Mouse (Mus musculus) ES-CJ7 (cell line): ENCODE measurements around the gene Hecw2.

Experiments
- DNase-seq: peaks from one replicate; pipeline ENCODE4 v3.0.0; 2011; ENCODE audit warnings: low read depth, low spot score

Hecw2 gene

GRCm38 (mm10) chr1:54118342-54118973 lies 76.5 kb downstream of the Hecw2 start:
- DNase-seq, result no peak

GRCm38 (mm10) chr1:54110920-54111605 lies 83.9 kb downstream of the Hecw2 start:
- DNase-seq, result no peak

DNA sequence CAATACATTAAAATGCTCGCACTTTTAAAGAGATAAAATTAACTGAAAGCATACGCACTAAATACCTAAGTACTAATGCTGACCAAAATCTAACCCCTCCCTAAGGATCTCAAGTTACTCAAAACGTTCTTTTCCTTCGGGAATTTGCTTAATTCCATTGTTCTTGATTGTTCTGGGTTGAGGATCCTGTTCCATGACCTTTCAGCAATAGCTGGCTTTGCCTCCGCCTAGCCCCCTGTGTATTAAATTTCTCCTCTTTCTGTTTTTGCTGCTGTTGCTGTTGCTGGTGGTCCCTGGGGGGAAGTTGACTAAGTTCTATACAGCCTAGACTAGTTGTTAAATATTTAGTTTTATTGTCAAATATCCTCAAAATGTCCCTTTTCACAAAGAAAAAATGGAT lies 85.7 kb downstream of the Hecw2 start:
- DNase-seq, result no peak

GRCm38 (mm10) chr1:54106756-54107155 lies 88.2 kb downstream of the Hecw2 start:
- no peak for DNase-seq

DNA sequence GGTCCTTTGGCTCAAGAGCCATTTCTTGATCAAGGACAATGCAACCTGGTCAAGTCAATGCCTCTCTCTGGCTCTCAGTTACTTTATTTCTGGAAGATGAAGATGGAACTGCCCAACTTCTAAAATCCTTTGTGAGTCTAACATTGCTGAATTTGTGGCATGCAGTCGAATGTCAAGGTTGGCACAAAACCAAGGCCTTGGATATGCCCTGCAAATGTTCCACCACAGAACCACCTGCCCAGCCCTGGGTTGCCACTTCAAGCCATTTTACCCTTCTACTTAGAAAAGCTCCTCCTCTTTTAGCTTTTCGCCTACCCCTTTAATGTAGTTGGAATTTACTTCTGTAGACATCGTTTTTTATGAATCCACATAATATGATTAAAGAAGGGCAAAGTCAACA lies 115.3 kb downstream of the Hecw2 start:
- no peak for DNase-seq

GRCm38 (mm10) chr1:54074456-54074855 lies 120.5 kb downstream of the Hecw2 start:
- no peak for DNase-seq

- no peak for DNase-seq
These were observed 124.8 kb downstream of the Hecw2 start for GRCm38 (mm10) chr1:54070121-54070520.

GRCm38 (mm10) chr1:54068248-54068647 lies 126.7 kb downstream of the Hecw2 start:
- no peak for DNase-seq

- no peak for DNase-seq
These were observed 129.5 kb downstream of the Hecw2 start for GRCm38 (mm10) chr1:54065434-54065833.

GRCm38 (mm10) chr1:54061078-54061477 lies 133.9 kb downstream of the Hecw2 start:
- no peak for DNase-seq

DNA sequence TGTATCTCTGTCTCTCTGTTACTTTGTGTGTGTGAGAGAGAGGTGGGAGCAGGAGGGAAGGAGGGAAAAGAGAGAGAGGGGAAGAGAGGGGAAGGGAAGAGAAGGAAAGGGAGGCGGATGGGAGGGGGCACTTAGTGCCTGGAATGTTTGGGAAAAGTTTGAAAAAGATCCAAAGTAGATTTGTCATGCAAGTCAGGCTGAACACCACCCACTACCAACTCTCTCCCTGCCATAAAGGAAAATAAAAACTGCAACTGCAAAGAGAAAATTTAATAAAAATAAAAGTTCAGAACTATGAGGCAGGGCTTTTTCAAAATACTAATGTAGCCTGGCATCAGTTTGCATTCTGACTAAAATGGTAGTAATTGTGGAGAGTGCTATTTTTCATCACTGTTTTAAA lies 135.2 kb downstream of the Hecw2 start:
- DNase-seq, result no peak

DNA sequence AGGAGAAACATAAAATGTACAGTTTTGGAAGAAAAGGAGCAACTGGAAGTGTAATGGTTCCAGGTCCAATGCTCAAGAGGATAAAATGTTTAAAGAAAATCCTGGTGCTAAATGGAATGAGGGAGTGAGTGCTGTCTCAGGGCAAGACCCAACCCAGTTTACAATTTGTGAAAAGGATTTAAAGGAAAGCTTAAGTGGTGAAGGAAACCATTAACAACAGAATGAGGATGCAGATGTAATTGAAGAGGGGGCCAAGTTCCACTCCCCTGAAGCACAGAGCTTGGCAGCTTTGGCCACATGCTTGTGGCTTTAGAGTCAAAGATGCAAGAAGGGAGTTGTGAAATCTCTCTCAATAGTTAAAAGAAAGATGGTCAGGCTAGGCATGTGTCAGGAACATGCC lies 142.2 kb downstream of the Hecw2 start:
- peak; percentile 72 for DNase-seq

DNA sequence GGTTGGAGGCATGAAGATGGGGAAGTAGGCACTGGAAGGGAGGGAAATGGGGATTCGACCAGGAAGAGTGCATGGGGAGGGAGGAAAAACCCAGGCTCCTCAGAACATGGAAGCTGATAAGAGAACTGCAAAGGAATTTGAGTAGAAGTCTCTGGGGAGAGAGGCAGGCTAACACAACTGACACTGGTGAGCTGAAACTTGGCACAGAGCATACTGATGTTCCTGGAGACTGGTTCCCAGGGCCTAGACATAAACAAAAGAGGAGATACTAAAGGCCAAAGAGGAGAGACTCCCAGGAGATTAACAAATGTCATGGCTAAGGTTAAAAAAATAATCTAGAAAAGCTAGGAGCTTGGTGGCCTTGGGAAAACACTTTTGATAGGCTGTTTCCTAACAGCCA lies 148.0 kb downstream of the Hecw2 start:
- DNase-seq, result no peak

DNA sequence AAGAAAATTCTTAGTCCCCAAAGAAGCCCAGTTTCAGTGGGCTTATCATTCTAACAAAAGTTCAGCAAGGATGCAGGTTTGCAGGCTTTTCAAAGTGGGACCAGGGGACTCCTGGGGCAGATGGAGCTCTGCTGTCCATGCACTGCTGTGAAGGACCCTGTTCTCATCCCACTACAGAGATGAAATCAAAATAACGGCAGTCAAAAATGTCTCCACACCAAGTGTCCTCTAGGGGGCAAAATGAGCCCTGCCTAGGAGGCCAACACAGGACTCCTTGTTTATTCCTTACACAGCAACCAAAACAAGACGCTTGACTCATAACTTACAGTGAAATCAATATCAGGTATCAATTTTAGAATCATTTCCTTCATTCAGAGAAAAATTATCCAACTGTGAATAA lies 155.9 kb downstream of the Hecw2 start:
- peak; percentile 64 for DNase-seq

GRCm38 (mm10) chr1:54017686-54018085 lies 177.3 kb downstream of the Hecw2 start:
- no peak for DNase-seq

DNA sequence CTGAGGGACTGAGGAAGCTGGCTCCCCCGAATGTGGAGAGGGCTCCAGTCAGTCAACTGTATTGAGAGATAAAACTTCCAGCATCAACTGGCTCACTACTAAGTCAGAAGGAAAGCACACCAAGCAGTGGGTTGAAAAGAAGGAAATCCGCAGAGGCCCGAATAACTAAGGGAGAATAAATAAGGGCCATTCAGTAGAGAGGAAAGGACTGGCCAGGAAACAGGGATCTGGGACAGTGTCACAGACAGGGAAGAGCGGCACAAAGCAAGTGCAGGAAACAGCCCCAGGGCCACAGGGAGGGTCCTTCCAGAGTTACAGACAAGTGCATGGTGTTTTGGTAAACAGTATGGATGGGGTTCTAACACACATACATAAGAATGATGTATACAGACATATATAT lies 179.2 kb downstream of the Hecw2 start:
- DNase-seq, result no peak

- DNase-seq, result no peak
These were observed 182.6 kb downstream of the Hecw2 start for GRCm38 (mm10) chr1:54012414-54012813.

DNA sequence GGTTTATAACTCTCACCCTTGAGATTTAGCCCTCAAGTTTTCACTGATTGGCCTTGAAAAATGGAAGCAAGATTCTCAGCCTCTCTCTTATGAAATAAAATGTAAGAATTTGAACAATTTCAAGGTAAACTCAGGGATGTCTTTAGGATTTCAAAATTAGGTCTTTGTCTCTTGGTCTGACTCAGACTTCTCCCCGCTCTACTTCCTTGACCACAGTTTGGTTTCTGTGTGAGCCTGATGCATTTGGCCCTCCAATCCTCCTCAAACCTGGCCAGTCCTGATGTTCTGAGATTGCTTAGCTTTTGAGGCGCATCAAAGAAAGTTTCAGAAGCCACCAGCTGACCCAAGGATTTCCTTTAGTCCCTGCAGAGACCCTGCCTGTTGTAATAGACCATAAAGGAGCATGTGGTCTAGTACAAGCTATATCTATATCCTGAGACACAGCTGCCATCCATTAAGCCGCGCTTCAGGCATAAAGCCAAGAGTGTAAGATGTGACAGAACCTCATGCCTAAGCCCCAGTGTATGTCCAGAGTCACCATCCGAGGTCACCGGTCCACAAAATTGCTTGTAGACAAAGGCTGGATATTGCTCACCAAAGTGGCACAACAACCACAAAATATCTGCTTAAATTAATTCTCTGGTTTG lies 185.4 kb downstream of the Hecw2 start:
- DNase-seq, result no peak

GRCm38 (mm10) chr1:54005860-54006386 lies 189.0 kb downstream of the Hecw2 start:
- DNase-seq, result no peak

DNA sequence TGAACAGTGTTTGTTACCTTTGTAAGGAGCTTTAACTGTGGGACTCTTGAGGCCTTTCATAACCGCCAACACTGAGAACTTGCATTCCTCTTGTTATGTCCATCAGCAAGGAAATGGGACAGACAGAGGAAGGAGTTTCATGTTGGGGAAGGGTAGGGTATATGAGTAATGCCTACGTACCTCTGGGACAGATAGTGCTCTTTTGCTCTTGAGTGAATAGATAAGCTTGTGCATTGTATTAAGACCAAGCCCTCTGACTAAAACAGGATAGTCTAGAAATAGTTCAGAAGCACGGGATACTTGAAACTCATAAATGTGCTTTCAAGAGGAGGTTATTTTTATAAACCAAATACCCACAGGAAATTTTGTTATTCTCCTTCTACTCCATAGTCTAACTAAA lies 191.7 kb downstream of the Hecw2 start:
- DNase-seq, result no peak

DNA sequence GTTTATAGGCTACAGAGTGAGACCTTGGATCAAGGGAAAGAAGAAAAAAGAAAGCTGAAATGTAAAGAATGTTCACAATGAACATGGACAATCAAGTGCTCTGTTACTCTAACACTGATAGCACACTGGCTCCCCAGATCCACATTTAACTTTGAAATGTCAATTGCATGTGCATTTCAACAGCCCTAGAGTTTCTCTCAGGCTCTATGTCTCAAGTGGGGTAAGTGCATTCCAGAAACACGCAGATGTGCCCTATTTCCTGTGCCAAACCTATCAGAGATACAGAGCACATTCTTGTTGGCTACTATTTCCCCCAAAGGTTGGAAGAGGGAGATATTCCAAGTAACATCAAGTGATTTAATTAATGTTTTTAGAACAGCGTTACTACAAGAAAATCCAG lies 192.9 kb downstream of the Hecw2 start:
- no peak for DNase-seq

GRCm38 (mm10) chr1:53997239-53997638 lies 197.7 kb downstream of the Hecw2 start:
- DNase-seq, result no peak
